Comparison of ENCODE assay signal across 12 mouse cellular contexts in the genomic region with DNA sequence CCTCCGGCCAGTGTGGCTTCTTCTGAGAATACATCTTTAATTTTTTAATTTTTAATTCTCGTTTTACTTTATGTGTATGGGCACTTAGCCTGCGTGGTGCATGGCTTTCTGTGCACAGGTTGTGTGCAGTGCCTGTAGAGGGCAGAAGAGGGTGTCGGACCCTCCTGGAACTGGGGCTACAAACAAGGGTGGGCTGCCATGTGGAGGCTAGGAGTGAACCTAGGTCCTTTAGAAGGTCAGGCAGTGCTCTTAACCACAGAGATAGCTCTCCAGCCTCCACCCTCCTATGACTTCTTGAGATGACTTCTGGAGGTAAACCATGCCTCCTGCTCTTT. TPM values are rescaled to one million over a fixed set of nuclear protein-coding genes. Genes with fewer than 3 reads are reported as not detected.
DNase-seq lines count a peak whose midpoint lies in the region; ATAC-seq and TF ChIP-seq lines count a peak whose summit lies in the region.
"Had no signal": no experiment of that assay in that cellular context is flagged by ENCODE, and none has a peak within 500 bp of the region (broad histone marks: within the 10 kb centered on the region; RNA-seq: fewer than 3 reads in every experiment).

No protein-coding gene starts in this region.

- no peaks in the 10 kb centered on the region for H3K4me1 ChIP-seq in kidney, embryonic 14.5 days (ENCODE audit: control insufficient read depth, insufficient read depth, low read length)
- no peaks in the 10 kb centered on the region for H3K4me1 ChIP-seq in ES-Bruce4 (ENCODE audit: control insufficient read depth, insufficient read depth, low read length)

- 0 out of 2 replicates have a peak overlapping the region, but pooled peaks have one; percentile 5 for H3K4me2 ChIP-seq in kidney, embryonic 14.5 days (replicated peaks; ENCODE audit: low read depth, low read length)
- H3K4me2 ChIP-seq: neural tube, embryonic 13.5 days had no signal

- DNase-seq in kidney, adult 8-10 months, result no peak
- no peak for DNase-seq in embryo, embryonic 10 days (ENCODE audit: low spot score)
- no peak for DNase-seq in embryo, embryonic 9.5 days (ENCODE audit: extremely low spot score)
- no peak for DNase-seq in layer of hippocampus, adult 11-12 months (ENCODE audit: low spot score)
- DNase-seq: cerebellum, postnatal 36 days; gastrocnemius, postnatal 14 days had no signal

- no peak overlapping the region for H3K27ac ChIP-seq in kidney, embryonic 14.5 days (ENCODE audit: low read depth, low read length)
- 0 out of 2 replicates have a peak overlapping the region, but pooled peaks have one; percentile 37 for H3K27ac ChIP-seq in ES-Bruce4 (ENCODE audit: insufficient read depth, low read length)
- H3K27ac ChIP-seq: neural tube, embryonic 13.5 days had no signal

- H3K36me3 ChIP-seq in kidney, embryonic 14.5 days (ENCODE audit: control insufficient read depth, insufficient read depth, low read length), result no peaks in the 10 kb centered on the region
- H3K36me3 ChIP-seq in ES-Bruce4 (ENCODE audit: control insufficient read depth, insufficient read depth, low read length, poor library complexity, severe bottlenecking), result no peaks in the 10 kb centered on the region
- H3K36me3 ChIP-seq: neural tube, embryonic 13.5 days had no signal

- TF ChIP-seq CTCF in ES-Bruce4 (IDR thresholded peaks at IDR 0.05; ENCODE audit: low read depth, low read length), result peak; percentile 75

- no peak for TF ChIP-seq POLR2A in ES-Bruce4 (IDR thresholded peaks at IDR 0.05; ENCODE audit: insufficient read depth, low read length)

- no peak for ATAC-seq in kidney, embryonic 14.5 days (ENCODE audit: low FRiP score, low TSS enrichment)
- peak; percentile 40 for ATAC-seq in granulocyte monocyte progenitor cell, adult 5-6 weeks (replicated peaks; ENCODE audit: poor library complexity, severe bottlenecking)
- ATAC-seq in megakaryocyte progenitor cell, adult 5-6 weeks (replicated peaks; ENCODE audit: poor library complexity), result peak; percentile 53

- 62% methylated on average over 4 of the region's 4 CpGs for WGBS in kidney, embryonic 14.5 days

- H3K9ac ChIP-seq in kidney, embryonic 14.5 days (ENCODE audit: low read depth, low read length), result no peak overlapping the region
- peak overlapping the region; percentile 60 for H3K9ac ChIP-seq in ES-Bruce4 (ENCODE audit: low read depth, poor library complexity, severe bottlenecking)
- H3K9ac ChIP-seq: neural tube, embryonic 13.5 days had no signal

- no peak for TF ChIP-seq EP300 in ES-Bruce4 (IDR thresholded peaks at IDR 0.05; ENCODE audit: insufficient read depth, low read depth, low read length)

- no peak overlapping the region for H3K4me3 ChIP-seq in kidney, embryonic 14.5 days (ENCODE audit: low read length)
- peak overlapping the region; percentile 37 for H3K4me3 ChIP-seq in ES-Bruce4 (ENCODE audit: low read depth, low read length)
- H3K4me3 ChIP-seq: neural tube, embryonic 13.5 days had no signal

- no peaks in the 10 kb centered on the region for H3K27me3 ChIP-seq in kidney, embryonic 14.5 days (ENCODE audit: control insufficient read depth, insufficient read depth, low read length)
- no peaks in the 10 kb centered on the region for H3K27me3 ChIP-seq in ES-Bruce4 (ENCODE audit: control insufficient read depth, insufficient read depth, low read length, poor library complexity, severe bottlenecking)
- H3K27me3 ChIP-seq: neural tube, embryonic 13.5 days; Patski had no signal

- H3K9me3 ChIP-seq in kidney, embryonic 14.5 days (ENCODE audit: control insufficient read depth, low read length), result no peaks in the 10 kb centered on the region
- H3K9me3 ChIP-seq in ES-Bruce4 (replicated peaks; ENCODE audit: control insufficient read depth, insufficient read depth, low read length, poor library complexity, severe bottlenecking), result no peaks in the 10 kb centered on the region
- H3K9me3 ChIP-seq: neural tube, embryonic 13.5 days had no signal

RNA-seq across cellular contexts. Expression of a gene that starts 33.1 kb away (rescaled TPM):
- polyA plus RNA-seq in kidney, embryonic 14.5 days (2014; fragmentation: Nextera tagmentation; extraction: Ambion mirVana), result 20.0 and 26.8 TPM in 2 replicates
- 64.4 and 69.6 TPM in 2 replicates for polyA plus RNA-seq in ES-Bruce4 (2011; ENCODE audit: insufficient read depth, insufficient read length, low read depth, missing spikeins)
- total RNA-seq in granulocyte monocyte progenitor cell, adult 5-6 weeks (2014; fragmentation: Nextera tagmentation), result 5.0 and 7.4 TPM in 2 replicates
- 9.2 and 10.5 TPM in 2 replicates for total RNA-seq in granulocyte monocyte progenitor cell, adult 5-6 weeks (2017)
- total RNA-seq in megakaryocyte progenitor cell, adult 5-6 weeks (2015), result 5.9 and 6.7 TPM in 2 replicates
- total RNA-seq in megakaryocyte progenitor cell, adult 5-6 weeks (2017), result 13.2 and 15.9 TPM in 2 replicates
